Mouse (Mus musculus) liver, postnatal 0 days (tissue): ENCODE measurements around the gene Zcchc7. TPM values are rescaled to one million over a fixed set of nuclear protein-coding genes. Genes with fewer than 3 reads are reported as not detected.
A peak's percentile ranks its signal among the peaks of the same experiment; 100 is the strongest.

Experiments used
- ATAC-seq: fragments of 200-750 bp; cut with Nextera tagmentation; 2 replicates; pipeline ENCODE4 v1.8.0; 2017; ENCODE audit warnings: mild to moderate bottlenecking, moderate library complexity
- DNase-seq: peaks from one replicate; pipeline ENCODE4 v3.0.0-alpha.2; 2016
- H3K27ac ChIP-seq: fragments of 300-500 bp; sonication (generic); 2 replicates; pipeline ENCODE4 v1.5.1; 2014; ENCODE audit warnings: antibody characterized with exemption, moderate library complexity, mild to moderate bottlenecking, low read depth
- H3K27me3 ChIP-seq: fragments of 300-500 bp; sonication (generic); 2 replicates; pipeline ENCODE4 v1.6.1; 2014; ENCODE audit warnings: low read length, control low read depth, mixed read lengths; ENCODE audit not compliant: insufficient read depth
- H3K36me3 ChIP-seq: fragments of 300-500 bp; sonication (generic); replicated peaks from 2 replicates; pipeline ENCODE4 v1.6.1; 2014; ENCODE audit warnings: mild to moderate bottlenecking, control low read depth, low read length, moderate library complexity, mixed read lengths; ENCODE audit not compliant: insufficient read depth
- H3K4me1 ChIP-seq: fragments of 300-500 bp; sonication (generic); 2 replicates; pipeline ENCODE4 v1.6.1; 2014; ENCODE audit warnings: antibody characterized with exemption, mild to moderate bottlenecking, control low read depth; ENCODE audit not compliant: insufficient read depth
- H3K4me2 ChIP-seq: fragments of 300-500 bp; sonication (generic); 2 replicates; pipeline ENCODE4 v1.6.1; 2014; ENCODE audit warnings: low read depth, mild to moderate bottlenecking, low read length, moderate library complexity, mixed read lengths
- H3K4me3 ChIP-seq: fragments of 300-500 bp; sonication (generic); 2 replicates; pipeline ENCODE4 v1.5.1; 2014; ENCODE audit warnings: low read depth, low read length
- H3K9ac ChIP-seq: fragments of 300-500 bp; sonication (generic); replicated peaks from 2 replicates; pipeline ENCODE4 v1.6.1; 2014; ENCODE audit warnings: mild to moderate bottlenecking, moderate library complexity
- H3K9me3 ChIP-seq: fragments of 300-500 bp; sonication (generic); 2 replicates; pipeline ENCODE4 v1.6.1; 2016; ENCODE audit warnings: mild to moderate bottlenecking, control low read depth, low read length, mixed read lengths
- CTCF ChIP-seq: sonication (generic); IDR thresholded peaks from 2 replicates; pipeline ENCODE4 v1.5.1; 2016; ENCODE audit warnings: antibody characterized with exemption, low read depth
- EP300 ChIP-seq: IDR thresholded peaks from 2 replicates; pipeline ENCODE4 v1.6.1; 2016; ENCODE audit warnings: antibody characterized with exemption, low read depth, mild to moderate bottlenecking
- WGBS: fragments of 180-500 bp; shearing (Covaris S2); extraction: QIAGEN DNeasy Blood & Tissue Kit; methylation state at CpG from one replicate; pipeline ENCODE4 v1.1.7; 2014; ENCODE audit not compliant: insufficient replicate concordance; 5-methylcytosine and 5-hydroxymethylcytosine counted together
- microRNA-seq: library from miRNA; unstranded; fragments of <30 nt; microRNA quantifications from one replicate; pipeline ENCODE4, GENCODE M21; 2016
- polyA plus RNA-seq: library from polyadenylated mRNA; unstranded; fragments of >200 nt; fragmentation: Nextera tagmentation; extraction: Ambion mirVana; gene quantifications from 2 replicates; pipeline ENCODE4 v1.2.1, GENCODE M21; 2015

Gene Zcchc7
- polyA plus RNA-seq, 1 experiment from 2014 or later = 19.6 TPM

GRCm38 (mm10) chr4:44978175-44978574 lies 222.5 kb downstream of the Zcchc7 start:
- peak overlapping the region; percentile 97 for H3K27ac ChIP-seq
- H3K9ac ChIP-seq = no peak overlapping the region
- 59% methylated on average over 5 of the region's 5 CpGs for WGBS
- H3K27me3 ChIP-seq = no peaks in the 10 kb centered on the region
- no peak overlapping the region for H3K4me3 ChIP-seq
- peaks cover 26% of the 10 kb centered on the region for H3K4me1 ChIP-seq
- no peak for DNase-seq
- H3K4me2 ChIP-seq = no peak overlapping the region
- H3K9me3 ChIP-seq = no peaks in the 10 kb centered on the region
- TF ChIP-seq EP300 (peak; percentile 56), CTCF (no peak)
- ATAC-seq = no peak
- no peaks in the 10 kb centered on the region for H3K36me3 ChIP-seq

DNA sequence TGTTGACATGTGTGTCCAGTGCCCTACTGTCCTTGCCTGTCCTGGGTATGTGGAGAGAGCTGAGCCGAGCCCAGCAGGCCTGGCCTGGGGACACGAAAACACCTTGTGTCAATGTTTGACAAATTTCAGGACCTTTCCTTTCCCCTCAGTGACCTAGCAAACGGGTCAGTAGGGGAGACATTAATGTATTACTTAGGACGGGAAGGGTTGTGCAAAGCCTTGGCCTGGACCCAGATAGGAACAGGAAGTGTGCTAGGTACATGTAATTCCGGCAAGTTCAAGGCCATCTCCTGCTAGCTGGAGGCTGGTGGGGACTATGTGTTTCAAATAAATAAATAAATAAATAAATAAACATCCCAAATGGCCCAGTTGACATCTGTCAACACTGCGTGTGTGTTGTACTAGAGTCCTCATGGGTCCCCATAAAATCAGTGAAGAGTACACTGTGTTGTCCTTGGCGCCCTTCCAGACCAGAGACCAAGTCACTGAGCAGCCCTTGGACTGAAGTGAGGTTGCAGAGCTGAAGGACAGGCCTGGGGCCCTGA lies 224.2 kb downstream of the Zcchc7 start:
- Histone ChIP-seq H3K4me1 (peaks cover 17% of the 10 kb centered on the region), H3K4me2 (no peak overlapping the region), H3K27ac (peak overlapping the region; percentile 97), H3K4me3 (no peak overlapping the region), H3K27me3 (no peaks in the 10 kb centered on the region), H3K9ac (no peak overlapping the region), H3K36me3 (peaks cover 14% of the 10 kb centered on the region), H3K9me3 (no peaks in the 10 kb centered on the region)
- 49% methylated on average over 7 of the region's 7 CpGs for WGBS
- DNase-seq (peak; percentile 79), ATAC-seq (peak; percentile 82)
- TF ChIP-seq EP300 (peak; percentile 89), CTCF (no peak)

- peak; percentile 69 for ATAC-seq
- no peaks in the 10 kb centered on the region for H3K9me3 ChIP-seq
- H3K27ac ChIP-seq = peak within 1 kb of the TSS; percentile 97
- peaks cover 17% of the 10 kb centered on the region for H3K4me1 ChIP-seq
- TF ChIP-seq EP300 (no peak), CTCF (peak; percentile 52)
- peaks cover 27% of the 10 kb centered on the region for H3K36me3 ChIP-seq
- H3K4me2 ChIP-seq = peak within 1 kb of the TSS; percentile 80
- H3K9ac ChIP-seq = peak within 1 kb of the TSS; percentile 80
- peak within 1 kb of the TSS; percentile 66 for H3K4me3 ChIP-seq
- peak; percentile 97 for DNase-seq
- 2% methylated on average over 40 of the region's 40 CpGs for WGBS
- H3K27me3 ChIP-seq = no peaks in the 10 kb centered on the region
These were observed 225.8 kb downstream of the Zcchc7 start, which contains the start of gene Grhpr for GRCm38 (mm10) chr4:44981280-44981973. Gene Grhpr, plus strand, starts transcription at chr4:44981395.

Small RNAs within 50 kb of the gene (microRNA-seq; reads per million reads assigned to microRNA genes)
- gene Gm22639 = not detected

Other genes with a start within 250 kb of the Zcchc7 start
- 0.75 and 0.99 TPM in 2 replicates for gene Pax5, start 45.4 kb upstream of the Zcchc7 start, polyA plus RNA-seq
- gene Grhpr, start 225.5 kb downstream of the Zcchc7 start, polyA plus RNA-seq = 448 and 458 TPM in 2 replicates